Mouse (Mus musculus): ENCODE results near the gene Tdp1. TPM values are rescaled to one million over a fixed set of nuclear protein-coding genes. Genes with fewer than 3 reads are reported as not detected.

Tdp1 gene
- total RNA-seq, 1 experiment, result 27.5 TPM

DNA sequence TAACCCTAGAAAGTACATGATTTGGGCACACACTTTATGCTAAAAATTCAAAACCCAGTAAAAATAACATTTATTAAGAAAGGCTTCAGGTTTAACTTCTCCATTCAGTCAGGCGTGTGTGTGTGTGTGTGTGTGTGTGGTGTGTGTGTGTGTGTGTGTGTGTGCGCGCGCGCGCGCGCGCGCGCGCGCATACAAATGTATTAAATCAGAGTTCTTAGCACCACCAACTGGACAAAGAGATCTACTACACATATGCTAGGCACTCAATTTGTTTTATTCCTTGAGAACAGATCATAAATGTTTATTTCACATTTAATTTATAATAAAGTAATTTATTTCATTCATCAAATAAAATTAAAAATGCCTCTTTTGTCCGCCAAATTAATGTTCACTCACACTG is 45.6 kb upstream of the Tdp1 start:
- Histone ChIP-seq H3K27ac (ENCODE audit: insufficient read depth, low read depth, low read length, poor library complexity, severe bottlenecking) (no peak overlapping the region), H3K9ac (ENCODE audit: insufficient read depth, low read depth, low read length, poor library complexity, severe bottlenecking) (no peak overlapping the region), H3K4me1 (ENCODE audit: control insufficient read depth in 2 of 2, insufficient read depth in 2 of 2, low read length in 2 of 2, poor library complexity in 1 of 2) (no peaks in the 10 kb centered on the region), H3K4me3 (ENCODE audit: insufficient read depth in 1 of 2, low read depth in 1 of 2, low read length in 2 of 2, poor library complexity in 1 of 2, severe bottlenecking in 1 of 2) (no peak overlapping the region), H3K9me3 (ENCODE audit: control insufficient read depth, insufficient read depth, low read depth, low read length) (no peaks in the 10 kb centered on the region), H3K36me3 (ENCODE audit: control insufficient read depth, insufficient read depth, low read length, poor library complexity, severe bottlenecking) (no peaks in the 10 kb centered on the region)
- in situ Hi-C loops (cut with MboI; ENCODE audit: low sequenced_read_pairs in 2 of 2, unreplicated experiment in 2 of 2), result loop anchor here in 1 of 2 experiments (25.0 kb wide), 1 partner anchor 751 kb away; no protein-coding TSS in a partner anchor
- TF ChIP-seq MAFK (IDR thresholded peaks at IDR 0.05; ENCODE audit: insufficient read depth, low read depth, low read length), result no peak
- TF ChIP-seq ZNF384 (IDR thresholded peaks at IDR 0.05; ENCODE audit: low read depth, low read length), result no peak
- TF ChIP-seq CHD2 (IDR thresholded peaks at IDR 0.05; ENCODE audit: low read depth, low read length), result no peak
- TF ChIP-seq HCFC1 (IDR thresholded peaks at IDR 0.05; ENCODE audit: borderline replicate concordance, insufficient read depth, low read length), result no peak
- TF ChIP-seq ZC3H11A (IDR thresholded peaks at IDR 0.05; ENCODE audit: borderline replicate concordance, low read depth, low read length), result no peak
- DNase-seq (ENCODE audit: low read depth, low spot score), result no peak

DNA sequence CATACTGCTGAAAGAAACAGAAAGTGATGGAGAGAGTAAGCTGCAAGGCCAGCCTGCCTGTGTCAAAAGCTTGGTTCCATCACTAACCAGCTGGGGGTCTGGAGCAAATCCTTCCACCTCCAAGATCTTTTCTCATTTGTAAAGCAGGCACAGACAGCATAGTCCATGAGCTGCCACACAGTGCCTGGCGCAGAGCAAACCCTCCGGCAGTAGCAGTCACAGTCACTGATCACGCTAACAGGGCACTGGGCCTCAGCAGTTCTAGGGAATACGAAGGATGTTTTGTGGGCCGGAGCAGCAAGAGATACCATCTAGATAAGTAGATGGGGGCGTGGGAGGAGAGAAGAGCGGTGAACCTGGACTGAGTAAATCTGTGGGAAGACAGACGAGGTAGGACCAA is 39.4 kb upstream of the Tdp1 start:
- Histone ChIP-seq H3K9ac (ENCODE audit: insufficient read depth, low read depth, low read length, poor library complexity, severe bottlenecking) (no peak overlapping the region), H3K4me3 (ENCODE audit: insufficient read depth in 1 of 2, low read depth in 1 of 2, low read length in 2 of 2, poor library complexity in 1 of 2, severe bottlenecking in 1 of 2) (no peak overlapping the region), H3K36me3 (ENCODE audit: control insufficient read depth, insufficient read depth, low read length, poor library complexity, severe bottlenecking) (no peaks in the 10 kb centered on the region), H3K4me1 (ENCODE audit: control insufficient read depth in 2 of 2, insufficient read depth in 2 of 2, low read length in 2 of 2, poor library complexity in 1 of 2) (no peaks in the 10 kb centered on the region), H3K9me3 (ENCODE audit: control insufficient read depth, insufficient read depth, low read depth, low read length) (no peaks in the 10 kb centered on the region), H3K27ac (ENCODE audit: insufficient read depth, low read depth, low read length, poor library complexity, severe bottlenecking) (no peak overlapping the region)
- no peak for DNase-seq (ENCODE audit: low read depth, low spot score)
- no peak for TF ChIP-seq HCFC1 (IDR thresholded peaks at IDR 0.05; ENCODE audit: borderline replicate concordance, insufficient read depth, low read length)
- no peak for TF ChIP-seq CHD2 (IDR thresholded peaks at IDR 0.05; ENCODE audit: low read depth, low read length)
- no peak for TF ChIP-seq MAFK (IDR thresholded peaks at IDR 0.05; ENCODE audit: insufficient read depth, low read depth, low read length)
- TF ChIP-seq ZNF384 (IDR thresholded peaks at IDR 0.05; ENCODE audit: low read depth, low read length), result no peak
- TF ChIP-seq ZC3H11A (IDR thresholded peaks at IDR 0.05; ENCODE audit: borderline replicate concordance, low read depth, low read length), result no peak
- in situ Hi-C loops (cut with MboI; ENCODE audit: low sequenced_read_pairs in 2 of 2, unreplicated experiment in 2 of 2), result loop anchor here in 1 of 2 experiments (25.0 kb wide), 1 partner anchor 758 kb away; no protein-coding TSS in a partner anchor

DNA sequence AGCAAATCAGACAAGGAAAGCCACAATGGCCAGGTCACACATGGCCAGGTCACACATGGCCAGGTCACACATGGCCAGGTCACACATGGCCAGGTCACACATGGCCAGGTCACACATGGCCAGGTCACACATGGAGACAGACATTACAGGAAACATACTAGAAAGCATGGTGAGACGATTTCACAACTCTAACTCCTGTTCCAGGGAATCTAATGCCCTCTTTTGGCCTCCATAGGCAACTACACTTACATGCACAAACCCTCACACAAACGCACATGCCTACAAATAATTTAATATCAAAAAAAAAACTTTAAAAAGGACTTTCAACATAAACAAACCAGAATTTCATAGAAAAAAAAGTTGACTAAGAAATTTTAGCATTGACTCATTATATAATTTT is 34.3 kb upstream of the Tdp1 start:
- TF ChIP-seq CHD2 (IDR thresholded peaks at IDR 0.05; ENCODE audit: low read depth, low read length), result no peak
- TF ChIP-seq MAFK (IDR thresholded peaks at IDR 0.05; ENCODE audit: insufficient read depth, low read depth, low read length), result no peak
- no peak for TF ChIP-seq ZC3H11A (IDR thresholded peaks at IDR 0.05; ENCODE audit: borderline replicate concordance, low read depth, low read length)
- no peak for TF ChIP-seq ZNF384 (IDR thresholded peaks at IDR 0.05; ENCODE audit: low read depth, low read length)
- TF ChIP-seq HCFC1 (IDR thresholded peaks at IDR 0.05; ENCODE audit: borderline replicate concordance, insufficient read depth, low read length), result no peak
- Histone ChIP-seq H3K9me3 (ENCODE audit: control insufficient read depth, insufficient read depth, low read depth, low read length) (no peaks in the 10 kb centered on the region), H3K27ac (ENCODE audit: insufficient read depth, low read depth, low read length, poor library complexity, severe bottlenecking) (no peak overlapping the region), H3K9ac (ENCODE audit: insufficient read depth, low read depth, low read length, poor library complexity, severe bottlenecking) (no peak overlapping the region), H3K4me1 (ENCODE audit: control insufficient read depth in 2 of 2, insufficient read depth in 2 of 2, low read length in 2 of 2, poor library complexity in 1 of 2) (no peaks in the 10 kb centered on the region), H3K36me3 (ENCODE audit: control insufficient read depth, insufficient read depth, low read length, poor library complexity, severe bottlenecking) (no peaks in the 10 kb centered on the region), H3K4me3 (ENCODE audit: insufficient read depth in 1 of 2, low read depth in 1 of 2, low read length in 2 of 2, poor library complexity in 1 of 2, severe bottlenecking in 1 of 2) (no peak overlapping the region)
- DNase-seq (ENCODE audit: low read depth, low spot score), result no peak
- in situ Hi-C loops (cut with MboI; ENCODE audit: low sequenced_read_pairs in 2 of 2, unreplicated experiment in 2 of 2), result loop anchor here in 1 of 2 experiments (25.0 kb wide), 1 partner anchor 763 kb away; no protein-coding TSS in a partner anchor

DNA sequence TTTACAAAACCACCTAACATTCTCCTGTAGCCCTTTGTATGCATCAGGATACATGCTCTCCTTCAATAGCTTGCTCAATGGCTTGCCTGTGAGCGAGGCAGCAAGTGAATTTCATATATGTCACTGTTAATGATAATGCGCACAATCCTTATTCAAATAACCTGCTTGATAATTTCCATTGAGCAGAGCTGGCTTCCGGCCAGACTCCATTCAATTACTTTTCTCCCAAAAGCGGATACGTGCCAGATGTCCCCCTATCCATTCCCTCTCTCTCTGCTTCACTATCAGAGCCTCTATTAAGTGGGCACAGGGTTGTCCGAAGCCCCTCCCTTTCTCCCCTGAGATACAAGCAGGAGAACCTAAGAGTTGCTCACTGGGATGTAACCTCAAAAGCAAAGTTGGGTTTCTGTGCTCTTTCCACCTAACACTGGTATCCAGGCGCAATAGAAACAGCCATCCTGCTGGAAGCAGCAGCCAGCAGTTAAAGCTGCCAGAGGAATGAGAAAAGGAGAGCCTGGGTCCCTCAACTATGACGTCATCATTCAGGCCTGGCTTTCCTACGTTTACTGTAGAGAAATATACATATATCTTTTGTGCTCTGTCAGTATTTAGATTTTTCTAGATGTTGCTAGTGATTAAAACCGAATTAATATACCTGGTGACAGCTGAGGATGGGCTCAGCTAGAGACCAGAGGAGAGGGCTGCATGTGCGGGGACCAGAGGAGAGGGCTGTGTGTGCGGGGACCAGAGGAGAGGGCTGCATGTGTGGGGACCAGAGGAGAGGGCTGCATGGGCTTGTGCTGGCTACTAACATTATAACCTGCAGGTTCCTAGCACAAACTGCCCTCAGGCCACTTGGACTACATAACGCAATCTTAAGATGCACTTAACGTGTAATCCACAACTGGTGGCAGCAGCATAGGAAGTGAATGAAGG is 30.7 kb upstream of the Tdp1 start:
- no peak for TF ChIP-seq HCFC1 (IDR thresholded peaks at IDR 0.05; ENCODE audit: borderline replicate concordance, insufficient read depth, low read length)
- TF ChIP-seq CHD2 (IDR thresholded peaks at IDR 0.05; ENCODE audit: low read depth, low read length), result no peak
- TF ChIP-seq ZC3H11A (IDR thresholded peaks at IDR 0.05; ENCODE audit: borderline replicate concordance, low read depth, low read length), result no peak
- TF ChIP-seq ZNF384 (IDR thresholded peaks at IDR 0.05; ENCODE audit: low read depth, low read length), result no peak
- TF ChIP-seq MAFK (IDR thresholded peaks at IDR 0.05; ENCODE audit: insufficient read depth, low read depth, low read length), result no peak
- Histone ChIP-seq H3K4me1 (ENCODE audit: control insufficient read depth in 2 of 2, insufficient read depth in 2 of 2, low read length in 2 of 2, poor library complexity in 1 of 2) (no peaks in the 10 kb centered on the region), H3K9me3 (ENCODE audit: control insufficient read depth, insufficient read depth, low read depth, low read length) (no peaks in the 10 kb centered on the region), H3K27ac (ENCODE audit: insufficient read depth, low read depth, low read length, poor library complexity, severe bottlenecking) (no peak overlapping the region), H3K9ac (ENCODE audit: insufficient read depth, low read depth, low read length, poor library complexity, severe bottlenecking) (no peak overlapping the region), H3K4me3 (ENCODE audit: insufficient read depth in 1 of 2, low read depth in 1 of 2, low read length in 2 of 2, poor library complexity in 1 of 2, severe bottlenecking in 1 of 2) (no peak overlapping the region), H3K36me3 (ENCODE audit: control insufficient read depth, insufficient read depth, low read length, poor library complexity, severe bottlenecking) (no peaks in the 10 kb centered on the region)
- in situ Hi-C loops (cut with MboI; ENCODE audit: low sequenced_read_pairs in 2 of 2, unreplicated experiment in 2 of 2), result no loop called here
- DNase-seq (ENCODE audit: low read depth, low spot score), result no peak
